Mouse (Mus musculus) liver, embryonic 14.5 days (tissue): Measurements from ENCODE around the gene Rtf2.

ENCODE experiments used
- CTCF ChIP-seq: IDR thresholded peaks from 2 replicates; pipeline ENCODE4 v1.5.1; 2016; ENCODE audit warnings: antibody characterized with exemption, low read depth, control low read depth
- EP300 ChIP-seq: IDR thresholded peaks from 2 replicates; pipeline ENCODE4 v1.6.1; 2016; ENCODE audit warnings: antibody characterized with exemption, low read depth

DNA sequence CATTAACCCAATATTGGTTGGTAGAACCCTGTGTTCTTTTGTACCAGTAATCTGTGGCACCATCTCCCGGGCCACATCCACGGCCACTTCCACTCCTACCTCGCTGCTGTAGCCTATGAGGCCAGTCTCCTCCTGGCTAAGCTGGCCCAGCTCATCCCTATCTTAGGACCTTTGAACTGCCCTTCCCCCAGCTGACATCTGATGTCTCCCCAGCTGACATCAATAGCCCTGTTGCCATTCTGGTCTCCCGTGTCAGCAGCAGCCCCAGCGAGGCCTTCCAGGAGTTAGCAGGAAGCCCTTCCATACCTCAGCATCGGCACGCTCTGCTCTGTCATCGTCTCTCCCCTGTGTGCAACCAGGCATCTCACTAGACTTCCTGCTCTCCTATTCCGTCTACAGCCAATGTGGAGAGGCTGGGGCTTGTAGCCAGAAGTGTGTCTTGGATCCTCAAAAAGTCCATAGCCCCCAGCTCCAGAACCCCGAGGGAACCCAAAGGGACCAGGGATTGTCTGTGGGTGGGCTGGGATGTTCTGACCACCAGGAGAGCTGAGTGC is 36.4 kb downstream of the Rtf2 start:
- no peak for TF ChIP-seq CTCF
- TF ChIP-seq EP300 = no peak
